Mouse (Mus musculus): ENCODE measurements around the gene Wwox. TPM values are rescaled to one million over a fixed set of nuclear protein-coding genes. Genes with fewer than 3 reads are reported as not detected.

Gene Wwox
- polyA plus RNA-seq, 1 experiment from 2014 or later: 11.3 TPM

DNA sequence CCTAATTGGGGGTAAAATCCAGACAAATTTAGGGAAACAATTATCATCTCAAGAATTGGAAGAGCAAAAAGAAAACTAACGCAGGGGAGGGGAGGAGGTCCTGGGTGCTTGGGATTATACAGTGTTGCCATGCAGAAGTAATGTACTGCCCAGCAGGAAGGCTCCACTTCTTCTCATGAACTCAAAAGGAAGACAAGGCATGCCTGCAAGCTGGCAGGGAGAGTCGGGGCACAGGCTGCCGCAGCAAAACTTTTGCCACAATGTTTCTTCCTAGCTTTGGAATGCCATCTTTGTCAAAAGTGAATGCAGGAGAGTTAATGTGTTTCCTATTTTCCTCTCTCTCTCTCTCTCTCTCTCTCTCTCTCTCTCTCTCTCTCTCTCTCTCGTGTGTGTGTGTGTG lies 163.6 kb downstream of the Wwox start:
- Histone ChIP-seq H3K27me3 (ENCODE audit: control insufficient read depth, insufficient read depth, low read length) (no peaks in the 10 kb centered on the region), H3K36me3 (ENCODE audit: control insufficient read depth, insufficient read depth, low read length) (no peaks in the 10 kb centered on the region), H3K4me1 (ENCODE audit: control insufficient read depth in 2 of 2, insufficient read depth in 2 of 2, low read length in 2 of 2) (peaks cover under 1 to 6% of the 10 kb centered on the region in 2 experiments; a peak in 2 of 4 replicates), H3K4me2 (ENCODE audit: low read length) (no peak overlapping the region), H3K4me3 (ENCODE audit: control insufficient read depth in 1 of 2, insufficient read depth in 1 of 2, low read depth in 1 of 2, low read length in 2 of 2) (no peak overlapping the region), H3K27ac (replicated peaks in 1 of 2; ENCODE audit: control insufficient read depth in 1 of 2, insufficient read depth in 1 of 2, low read depth in 2 of 2, low read length in 2 of 2) (no peak overlapping the region), H3K9me3 (ENCODE audit: control insufficient read depth, low read length) (no peaks in the 10 kb centered on the region), H3K9ac (ENCODE audit: low read length) (no peak overlapping the region)
- WGBS: 80% methylated on average over 3 of the region's 4 CpGs
- no peak for ATAC-seq (ENCODE audit: insufficient number of reproducible peaks, insufficient read depth, low FRiP score, low read depth)

- no peaks in the 10 kb centered on the region for H3K36me3 ChIP-seq (ENCODE audit: control insufficient read depth, insufficient read depth, low read length)
- no peak for ATAC-seq (ENCODE audit: insufficient number of reproducible peaks, insufficient read depth, low FRiP score, low read depth)
- 47% methylated on average over 6 of the region's 6 CpGs for WGBS
Observed at GRCm38 (mm10) chr8:114603561-114603960, 164.1 kb downstream of the Wwox start.

DNA sequence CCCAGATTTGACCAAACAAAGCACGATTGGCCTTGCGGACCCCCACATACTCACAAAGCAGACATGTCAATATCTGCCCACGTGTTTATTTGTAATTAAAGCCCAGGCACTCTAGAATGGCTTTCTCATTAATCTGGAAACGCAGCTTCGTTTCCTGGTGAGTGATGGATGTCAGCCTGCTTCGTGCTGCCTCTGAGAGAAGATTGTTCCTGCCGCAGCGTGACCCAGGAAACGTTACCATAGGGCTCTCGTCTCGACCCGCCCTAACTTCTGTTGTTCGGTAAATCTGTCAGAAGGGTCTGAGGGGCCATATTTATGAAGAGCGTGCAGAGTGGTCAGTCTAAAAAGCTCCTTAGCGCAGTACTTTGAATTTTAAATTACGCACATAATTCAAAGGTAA lies 164.9 kb downstream of the Wwox start:
- no peak overlapping the region for H3K4me3 ChIP-seq (ENCODE audit: control insufficient read depth in 1 of 2, insufficient read depth in 1 of 2, low read depth in 1 of 2, low read length in 2 of 2)
- no peak overlapping the region for H3K9ac ChIP-seq (ENCODE audit: low read length)
- peaks cover 2 to 6% of the 10 kb centered on the region in 2 experiments; a peak in 2 of 4 replicates for H3K4me1 ChIP-seq (ENCODE audit: control insufficient read depth in 2 of 2, insufficient read depth in 2 of 2, low read length in 2 of 2)
- ATAC-seq (ENCODE audit: insufficient number of reproducible peaks, insufficient read depth, low FRiP score, low read depth): no peak
- H3K4me2 ChIP-seq (ENCODE audit: low read length): peak overlapping the region; percentile 6; the same call in 1 of the 2 replicates
- no peaks in the 10 kb centered on the region for H3K36me3 ChIP-seq (ENCODE audit: control insufficient read depth, insufficient read depth, low read length)
- H3K27ac ChIP-seq (replicated peaks in 1 of 2; ENCODE audit: control insufficient read depth in 1 of 2, insufficient read depth in 1 of 2, low read depth in 2 of 2, low read length in 2 of 2): no peak overlapping the region
- H3K27me3 ChIP-seq (ENCODE audit: control insufficient read depth, insufficient read depth, low read length): no peaks in the 10 kb centered on the region
- H3K9me3 ChIP-seq (ENCODE audit: control insufficient read depth, low read length): no peaks in the 10 kb centered on the region
- WGBS: 48% methylated on average over 16 of the region's 16 CpGs

More at GRCm38 (mm10) chr8:114603561-114603960, 164.1 kb downstream of the Wwox start:
- Histone ChIP-seq H3K4me1 (ENCODE audit: control insufficient read depth in 2 of 2, insufficient read depth in 2 of 2, low read length in 2 of 2) (peaks cover 2 to 6% of the 10 kb centered on the region in 2 experiments; a peak in 2 of 4 replicates), H3K9ac (ENCODE audit: low read length) (no peak overlapping the region), H3K27me3 (ENCODE audit: control insufficient read depth, insufficient read depth, low read length) (no peaks in the 10 kb centered on the region), H3K4me3 (ENCODE audit: control insufficient read depth in 1 of 2, insufficient read depth in 1 of 2, low read depth in 1 of 2, low read length in 2 of 2) (no peak overlapping the region), H3K4me2 (ENCODE audit: low read length) (no peak overlapping the region), H3K9me3 (ENCODE audit: control insufficient read depth, low read length) (no peaks in the 10 kb centered on the region), H3K27ac (replicated peaks in 1 of 2; ENCODE audit: control insufficient read depth in 1 of 2, insufficient read depth in 1 of 2, low read depth in 2 of 2, low read length in 2 of 2) (no peak overlapping the region)

GRCm38 (mm10) chr8:114605651-114606050 lies 166.2 kb downstream of the Wwox start:
- no peaks in the 10 kb centered on the region for H3K36me3 ChIP-seq (ENCODE audit: control insufficient read depth, insufficient read depth, low read length)
- H3K9ac ChIP-seq (ENCODE audit: low read length): no peak overlapping the region
- H3K4me2 ChIP-seq (ENCODE audit: low read length): no peak overlapping the region
- no peaks in the 10 kb centered on the region for H3K27me3 ChIP-seq (ENCODE audit: control insufficient read depth, insufficient read depth, low read length)
- no peak overlapping the region for H3K27ac ChIP-seq (replicated peaks in 1 of 2; ENCODE audit: control insufficient read depth in 1 of 2, insufficient read depth in 1 of 2, low read depth in 2 of 2, low read length in 2 of 2)
- no peak overlapping the region for H3K4me3 ChIP-seq (ENCODE audit: control insufficient read depth in 1 of 2, insufficient read depth in 1 of 2, low read depth in 1 of 2, low read length in 2 of 2)
- WGBS: 81% methylated on average over 2 of the region's 2 CpGs
- no peaks in the 10 kb centered on the region for H3K9me3 ChIP-seq (ENCODE audit: control insufficient read depth, low read length)
- no peak for ATAC-seq (ENCODE audit: insufficient number of reproducible peaks, insufficient read depth, low FRiP score, low read depth)
- peaks cover 2 to 6% of the 10 kb centered on the region in 2 experiments; a peak in 2 of 4 replicates for H3K4me1 ChIP-seq (ENCODE audit: control insufficient read depth in 2 of 2, insufficient read depth in 2 of 2, low read length in 2 of 2)

DNA sequence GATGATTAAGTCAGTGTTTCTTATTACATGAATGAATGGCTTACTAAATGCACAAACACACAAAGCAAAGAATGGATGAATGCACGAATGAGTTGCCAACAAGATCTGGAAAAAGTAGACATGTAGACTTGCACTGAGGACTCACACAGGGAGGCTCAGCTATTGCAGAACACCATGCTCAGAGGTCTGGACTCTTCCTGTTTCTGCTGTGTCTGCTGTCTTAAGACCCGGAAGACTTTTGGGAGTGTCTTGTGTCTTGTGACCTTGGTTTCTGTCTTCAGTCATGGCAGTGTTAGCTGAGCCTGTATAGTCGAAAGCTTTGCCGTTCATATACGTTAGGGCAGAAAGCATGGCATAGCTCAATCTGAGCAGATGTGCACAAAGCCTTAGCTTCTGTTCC lies 169.9 kb downstream of the Wwox start:
- H3K36me3 ChIP-seq (ENCODE audit: control insufficient read depth, insufficient read depth, low read length): no peaks in the 10 kb centered on the region
- no peaks in the 10 kb centered on the region for H3K9me3 ChIP-seq (ENCODE audit: control insufficient read depth, low read length)
- H3K4me1 ChIP-seq (ENCODE audit: control insufficient read depth in 2 of 2, insufficient read depth in 2 of 2, low read length in 2 of 2): peaks cover 2 to 6% of the 10 kb centered on the region in 2 experiments; a peak in 2 of 4 replicates
- no peak overlapping the region for H3K27ac ChIP-seq (replicated peaks in 1 of 2; ENCODE audit: control insufficient read depth in 1 of 2, insufficient read depth in 1 of 2, low read depth in 2 of 2, low read length in 2 of 2)
- H3K9ac ChIP-seq (ENCODE audit: low read length): no peak overlapping the region
- H3K27me3 ChIP-seq (ENCODE audit: control insufficient read depth, insufficient read depth, low read length): no peaks in the 10 kb centered on the region
- H3K4me3 ChIP-seq (ENCODE audit: control insufficient read depth in 1 of 2, insufficient read depth in 1 of 2, low read depth in 1 of 2, low read length in 2 of 2): no peak overlapping the region
- WGBS: 94% methylated on average over 5 of the region's 5 CpGs
- no peak for ATAC-seq (ENCODE audit: insufficient number of reproducible peaks, insufficient read depth, low FRiP score, low read depth)
- no peak overlapping the region for H3K4me2 ChIP-seq (ENCODE audit: low read length)

DNA sequence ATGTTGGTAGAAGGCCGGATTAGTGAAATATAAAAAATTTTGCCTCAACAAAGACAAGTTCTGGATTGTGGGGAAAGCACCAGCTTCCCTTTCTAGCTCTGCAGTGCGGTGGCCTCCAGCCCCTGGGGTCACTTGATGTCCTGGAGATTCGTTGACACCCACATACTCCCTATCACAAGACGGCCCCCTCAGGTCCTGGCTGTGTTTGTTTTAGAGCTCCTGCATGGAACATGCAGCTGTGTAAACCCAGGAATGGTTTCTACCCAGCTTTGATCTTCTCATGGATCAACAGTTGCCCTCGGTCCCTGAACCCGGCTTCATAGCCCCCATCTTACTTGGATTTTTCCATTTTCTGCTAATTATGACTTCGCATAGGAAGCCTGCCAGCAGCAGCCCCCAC lies 171.6 kb downstream of the Wwox start:
- H3K27me3 ChIP-seq (ENCODE audit: control insufficient read depth, insufficient read depth, low read length): no peaks in the 10 kb centered on the region
- H3K4me1 ChIP-seq (ENCODE audit: control insufficient read depth in 2 of 2, insufficient read depth in 2 of 2, low read length in 2 of 2): 0 out of 4 replicates have a peak, but pooled peaks cover 0 to 2% of the 10 kb centered on the region in 2 experiments
- H3K9me3 ChIP-seq (ENCODE audit: control insufficient read depth, low read length): no peaks in the 10 kb centered on the region
- no peak for ATAC-seq (ENCODE audit: insufficient number of reproducible peaks, insufficient read depth, low FRiP score, low read depth)
- no peak overlapping the region for H3K4me3 ChIP-seq (ENCODE audit: control insufficient read depth in 1 of 2, insufficient read depth in 1 of 2, low read depth in 1 of 2, low read length in 2 of 2)
- WGBS: 62% methylated on average over 7 of the region's 7 CpGs
- H3K36me3 ChIP-seq (ENCODE audit: control insufficient read depth, insufficient read depth, low read length): no peaks in the 10 kb centered on the region
- no peak overlapping the region for H3K27ac ChIP-seq (replicated peaks in 1 of 2; ENCODE audit: control insufficient read depth in 1 of 2, insufficient read depth in 1 of 2, low read depth in 2 of 2, low read length in 2 of 2)
- no peak overlapping the region for H3K9ac ChIP-seq (ENCODE audit: low read length)
- no peak overlapping the region for H3K4me2 ChIP-seq (ENCODE audit: low read length)

- H3K27me3 ChIP-seq (ENCODE audit: control insufficient read depth, insufficient read depth, low read length): no peaks in the 10 kb centered on the region
- H3K9me3 ChIP-seq (ENCODE audit: control insufficient read depth, low read length): no peaks in the 10 kb centered on the region
- 0 out of 4 replicates have a peak, but pooled peaks cover 0 to 2% of the 10 kb centered on the region in 2 experiments for H3K4me1 ChIP-seq (ENCODE audit: control insufficient read depth in 2 of 2, insufficient read depth in 2 of 2, low read length in 2 of 2)
- H3K36me3 ChIP-seq (ENCODE audit: control insufficient read depth, insufficient read depth, low read length): no peaks in the 10 kb centered on the region
- no peak overlapping the region for H3K4me2 ChIP-seq (ENCODE audit: low read length)
- no peak overlapping the region for H3K9ac ChIP-seq (ENCODE audit: low read length)
- ATAC-seq (ENCODE audit: insufficient number of reproducible peaks, insufficient read depth, low FRiP score, low read depth): no peak
- H3K4me3 ChIP-seq (ENCODE audit: control insufficient read depth in 1 of 2, insufficient read depth in 1 of 2, low read depth in 1 of 2, low read length in 2 of 2): no peak overlapping the region
- WGBS: 87% methylated on average over 3 of the region's 3 CpGs
- H3K27ac ChIP-seq (replicated peaks in 1 of 2; ENCODE audit: control insufficient read depth in 1 of 2, insufficient read depth in 1 of 2, low read depth in 2 of 2, low read length in 2 of 2): no peak overlapping the region
Observed at GRCm38 (mm10) chr8:114612091-114612490, 172.6 kb downstream of the Wwox start.

GRCm38 (mm10) chr8:114615413-114615812 lies 176.0 kb downstream of the Wwox start:
- no peak for ATAC-seq (ENCODE audit: insufficient number of reproducible peaks, insufficient read depth, low FRiP score, low read depth)
- Histone ChIP-seq H3K4me3 (ENCODE audit: control insufficient read depth in 1 of 2, insufficient read depth in 1 of 2, low read depth in 1 of 2, low read length in 2 of 2) (no peak overlapping the region), H3K9ac (ENCODE audit: low read length) (no peak overlapping the region), H3K36me3 (ENCODE audit: control insufficient read depth, insufficient read depth, low read length) (no peaks in the 10 kb centered on the region), H3K27ac (replicated peaks in 1 of 2; ENCODE audit: control insufficient read depth in 1 of 2, insufficient read depth in 1 of 2, low read depth in 2 of 2, low read length in 2 of 2) (no peak overlapping the region), H3K4me2 (ENCODE audit: low read length) (no peak overlapping the region), H3K9me3 (ENCODE audit: control insufficient read depth, low read length) (no peaks in the 10 kb centered on the region), H3K27me3 (ENCODE audit: control insufficient read depth, insufficient read depth, low read length) (no peaks in the 10 kb centered on the region), H3K4me1 (ENCODE audit: control insufficient read depth in 2 of 2, insufficient read depth in 2 of 2, low read length in 2 of 2) (peaks cover 2 to 12% of the 10 kb centered on the region in 2 experiments; a peak in 3 of 4 replicates)
- WGBS: 79% methylated on average over 4 of the region's 4 CpGs
